Mouse (Mus musculus): ENCODE results near the gene Gm17304. TPM values are rescaled to one million over a fixed set of nuclear protein-coding genes. Genes with fewer than 3 reads are reported as not detected.

Gm17304 gene
- polyA plus RNA-seq, 1 experiment from 2014 or later: not detected

DNA sequence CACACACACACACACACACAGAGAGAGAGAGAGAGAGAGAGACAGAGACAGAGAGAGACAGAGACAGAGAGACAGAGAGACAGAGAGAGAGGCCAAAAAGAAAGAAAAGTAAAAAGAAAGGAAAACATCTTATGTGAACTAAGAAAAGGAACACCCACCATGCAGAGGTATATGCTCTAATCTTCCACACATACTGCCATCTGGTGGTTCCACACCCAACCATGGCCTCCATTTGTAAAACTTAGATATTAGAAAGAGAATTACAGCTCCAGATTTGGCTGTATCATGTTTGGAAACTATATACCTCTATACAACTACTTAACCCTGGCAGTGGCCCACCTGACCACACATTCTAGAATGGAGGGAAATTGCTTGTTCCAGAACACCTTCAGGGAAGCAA is 14.5 kb upstream of the Gm17304 start:
- no peak for DNase-seq (ENCODE audit: low spot score)

DNA sequence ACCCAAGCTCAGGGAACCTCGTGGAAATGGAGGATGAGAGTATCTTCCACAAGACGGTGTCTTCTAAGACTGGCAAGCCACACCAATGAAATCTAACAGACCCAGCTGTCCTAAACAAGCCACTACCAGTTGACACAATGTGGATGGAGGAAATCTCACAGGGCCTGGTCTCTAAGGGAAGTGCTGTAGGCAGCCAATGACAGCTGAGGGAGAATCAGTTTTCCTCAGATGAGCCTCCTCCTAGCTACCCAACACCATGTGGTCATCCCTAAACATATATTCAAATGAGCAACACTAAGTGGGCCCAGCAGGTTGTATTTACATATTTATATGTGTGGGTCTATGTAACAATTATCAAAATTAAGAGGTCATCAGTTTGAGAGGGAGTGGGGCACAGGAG is 11.4 kb upstream of the Gm17304 start:
- H3K9me3 ChIP-seq: no peaks in the 10 kb centered on the region
- no peak overlapping the region for H3K4me3 ChIP-seq
- H3K27ac ChIP-seq: no peak overlapping the region
- peaks cover 6% of the 10 kb centered on the region; the same call in 1 of the 2 replicates for H3K4me1 ChIP-seq
- DNase-seq (ENCODE audit: low spot score): no peak
- H3K27me3 ChIP-seq (ENCODE audit: insufficient read depth, poor library complexity, severe bottlenecking): no peaks in the 10 kb centered on the region
- 89% methylated on average over 2 of the region's 2 CpGs for WGBS
- peaks cover 18% of the 10 kb centered on the region; the same call in 1 of the 2 replicates for H3K36me3 ChIP-seq

More for the DNA sequence above, 14.5 kb upstream of the Gm17304 start:
- Histone ChIP-seq H3K4me3 (no peak overlapping the region), H3K27ac (no peak overlapping the region), H3K9me3 (no peaks in the 10 kb centered on the region), H3K27me3 (ENCODE audit: insufficient read depth, poor library complexity, severe bottlenecking) (no peaks in the 10 kb centered on the region), H3K4me1 (no peaks in the 10 kb centered on the region), H3K36me3 (peaks cover 25% of the 10 kb centered on the region)

DNA sequence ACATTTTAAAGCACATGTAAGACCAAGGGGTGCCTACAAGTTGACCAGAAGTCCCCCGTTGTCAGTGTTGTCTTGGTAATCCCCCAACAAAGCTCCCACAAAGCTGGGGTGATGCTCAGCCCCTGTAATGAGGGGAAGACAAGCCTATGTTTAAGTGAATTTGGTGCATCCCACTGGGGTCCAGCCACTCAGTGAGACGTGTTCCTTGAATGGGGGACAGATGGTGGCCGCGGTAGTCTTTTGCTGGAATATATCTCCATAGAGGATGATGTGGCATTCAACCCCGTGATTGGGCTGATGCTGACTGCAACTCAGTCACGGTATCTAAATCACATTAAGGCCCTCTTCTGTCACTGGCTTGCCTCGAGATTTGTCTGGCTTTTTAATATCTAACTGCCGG is 9.4 kb upstream of the Gm17304 start:
- 88% methylated on average over 8 of the region's 8 CpGs for WGBS
- DNase-seq (ENCODE audit: low spot score): no peak
- H3K9me3 ChIP-seq: no peaks in the 10 kb centered on the region
- H3K27me3 ChIP-seq (ENCODE audit: insufficient read depth, poor library complexity, severe bottlenecking): no peaks in the 10 kb centered on the region
- H3K36me3 ChIP-seq: peaks cover 23% of the 10 kb centered on the region; the same call in 1 of the 2 replicates
- no peak overlapping the region for H3K27ac ChIP-seq
- peaks cover 6% of the 10 kb centered on the region; the same call in 1 of the 2 replicates for H3K4me1 ChIP-seq
- H3K4me3 ChIP-seq: no peak overlapping the region

DNA sequence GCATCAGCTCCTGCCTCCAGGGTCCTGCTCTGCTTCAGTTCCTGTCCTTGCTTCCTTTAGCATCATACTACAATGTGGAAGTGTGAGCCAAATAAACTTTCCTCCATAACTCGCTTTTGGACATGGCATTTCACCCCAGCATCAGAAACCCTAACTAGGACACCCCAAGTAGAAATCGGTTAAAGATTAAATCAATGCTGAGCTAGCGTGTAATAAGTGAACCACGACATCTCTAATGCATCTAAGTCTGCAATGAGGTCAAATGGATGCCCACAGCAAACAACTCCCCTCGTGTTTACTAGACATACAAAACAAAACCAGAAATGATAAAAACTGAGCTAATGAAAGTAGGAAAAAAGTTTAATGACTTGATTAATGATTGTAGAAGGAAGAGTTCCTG is 4.5 kb upstream of the Gm17304 start:
- H3K4me3 ChIP-seq: no peak overlapping the region
- 89% methylated on average over 5 of the region's 5 CpGs for WGBS
- H3K9me3 ChIP-seq: no peaks in the 10 kb centered on the region
- H3K36me3 ChIP-seq: peaks cover 30% of the 10 kb centered on the region; the same call in 1 of the 2 replicates
- no peak for DNase-seq (ENCODE audit: low spot score)
- H3K4me1 ChIP-seq: peaks cover 6% of the 10 kb centered on the region
- H3K27ac ChIP-seq: no peak overlapping the region
- H3K27me3 ChIP-seq (ENCODE audit: insufficient read depth, poor library complexity, severe bottlenecking): no peaks in the 10 kb centered on the region

DNA sequence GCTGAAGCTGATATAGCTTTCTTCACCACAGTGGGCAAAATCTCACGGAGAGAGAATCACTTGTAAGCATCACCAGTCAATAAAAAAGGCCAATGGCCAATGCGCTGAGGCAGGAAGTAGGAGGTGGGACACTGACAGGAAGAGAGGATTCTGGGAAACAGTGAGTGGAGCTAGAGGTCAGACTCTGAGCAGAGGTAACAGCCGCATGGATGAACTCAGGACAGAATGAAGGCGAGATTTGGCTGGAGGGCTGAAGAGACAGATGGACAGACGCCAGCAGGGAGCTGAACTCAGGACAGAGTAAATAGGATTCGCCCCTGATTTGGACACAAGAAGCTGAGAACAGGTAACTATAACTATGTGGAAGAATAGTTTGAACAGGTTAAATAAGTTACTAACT is 3.8 kb upstream of the Gm17304 start:
- Histone ChIP-seq H3K9me3 (no peaks in the 10 kb centered on the region), H3K27me3 (ENCODE audit: insufficient read depth, poor library complexity, severe bottlenecking) (no peaks in the 10 kb centered on the region), H3K4me3 (no peak overlapping the region), H3K27ac (no peak overlapping the region), H3K36me3 (peaks cover 28% of the 10 kb centered on the region; the same call in 1 of the 2 replicates), H3K4me1 (peaks cover 6% of the 10 kb centered on the region)
- 89% methylated on average over 6 of the region's 6 CpGs for WGBS
- DNase-seq (ENCODE audit: low spot score): no peak

DNA sequence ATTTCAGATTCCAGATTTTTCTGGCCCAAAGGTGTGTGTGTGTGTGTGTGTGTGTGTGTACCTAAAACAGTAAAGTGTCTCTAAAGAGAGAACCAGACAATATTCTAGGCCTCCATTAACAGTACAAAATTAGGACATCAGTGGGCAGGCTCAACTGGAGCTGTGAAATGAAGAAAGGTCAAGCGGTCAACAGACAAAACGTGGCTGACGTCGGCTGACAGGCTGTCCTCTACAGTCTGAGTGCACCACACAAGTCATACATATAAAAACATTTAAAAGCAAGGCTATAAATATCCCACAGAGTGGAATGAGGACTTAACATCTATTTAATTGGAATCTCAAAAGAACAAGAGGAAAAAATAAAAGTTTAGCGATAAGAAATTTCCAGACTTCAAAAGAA is 1.8 kb upstream of the Gm17304 start:
- Histone ChIP-seq H3K27ac (no peak overlapping the region), H3K27me3 (ENCODE audit: insufficient read depth, poor library complexity, severe bottlenecking) (no peaks in the 10 kb centered on the region), H3K36me3 (peaks cover 37% of the 10 kb centered on the region), H3K9me3 (no peaks in the 10 kb centered on the region), H3K4me3 (no peak overlapping the region), H3K4me1 (peaks cover under 1% of the 10 kb centered on the region)
- 75% methylated on average over 5 of the region's 5 CpGs for WGBS
- no peak for DNase-seq (ENCODE audit: low spot score)

DNA sequence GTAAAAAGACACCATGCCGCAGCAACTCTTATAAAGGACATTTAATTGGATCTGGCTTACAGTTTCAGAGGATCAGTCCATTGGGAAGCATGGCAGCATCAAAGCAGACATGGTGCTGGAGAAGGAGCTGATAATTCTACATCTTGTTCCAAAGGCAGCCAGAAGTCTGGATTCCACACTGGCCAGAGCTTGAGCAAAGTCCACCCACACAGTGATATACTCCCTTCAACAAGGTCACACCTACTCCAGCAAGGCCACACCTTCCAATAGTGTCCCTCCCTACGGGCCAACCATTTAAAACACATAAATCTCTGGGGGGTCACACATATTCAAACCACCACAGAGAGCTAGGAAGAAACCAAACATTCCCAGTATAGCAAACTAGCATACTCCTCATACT is 3.3 kb downstream of the Gm17304 start:
- Histone ChIP-seq H3K27me3 (ENCODE audit: insufficient read depth, poor library complexity, severe bottlenecking) (no peaks in the 10 kb centered on the region), H3K27ac (no peak overlapping the region), H3K4me3 (no peak overlapping the region), H3K9me3 (no peaks in the 10 kb centered on the region), H3K4me1 (no peaks in the 10 kb centered on the region; the same call in 1 of the 2 replicates), H3K36me3 (peaks cover 44% of the 10 kb centered on the region)
- WGBS: 90% methylated on average over 2 of the region's 2 CpGs
- peak; percentile 62 for DNase-seq (ENCODE audit: low spot score)

DNA sequence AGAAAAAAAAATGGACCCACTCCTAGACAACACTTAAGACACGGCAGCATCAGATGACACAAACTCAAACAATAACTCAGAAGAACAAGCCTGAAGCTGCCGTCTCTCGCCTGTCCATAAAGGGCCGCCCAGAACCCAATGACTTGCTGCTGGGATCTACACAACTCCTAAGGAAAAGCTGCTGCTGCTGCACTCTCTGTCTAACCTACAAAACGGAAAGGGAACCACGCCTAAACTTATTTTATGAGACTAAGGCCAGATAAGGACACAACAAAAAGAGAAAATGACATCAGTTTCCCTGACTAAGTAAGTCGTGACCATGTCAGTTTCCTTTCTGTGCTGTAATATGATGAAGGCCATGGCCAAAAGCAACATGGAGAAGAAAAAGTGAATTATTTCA is 5.7 kb downstream of the Gm17304 start:
- no peaks in the 10 kb centered on the region for H3K27me3 ChIP-seq (ENCODE audit: insufficient read depth, poor library complexity, severe bottlenecking)
- DNase-seq (ENCODE audit: low spot score): no peak
- H3K9me3 ChIP-seq: no peaks in the 10 kb centered on the region
- H3K4me1 ChIP-seq: no peaks in the 10 kb centered on the region
- H3K36me3 ChIP-seq: peaks cover 48% of the 10 kb centered on the region
- H3K27ac ChIP-seq: no peak overlapping the region
- 79% methylated on average over 7 of the region's 7 CpGs for WGBS
- no peak overlapping the region for H3K4me3 ChIP-seq

DNA sequence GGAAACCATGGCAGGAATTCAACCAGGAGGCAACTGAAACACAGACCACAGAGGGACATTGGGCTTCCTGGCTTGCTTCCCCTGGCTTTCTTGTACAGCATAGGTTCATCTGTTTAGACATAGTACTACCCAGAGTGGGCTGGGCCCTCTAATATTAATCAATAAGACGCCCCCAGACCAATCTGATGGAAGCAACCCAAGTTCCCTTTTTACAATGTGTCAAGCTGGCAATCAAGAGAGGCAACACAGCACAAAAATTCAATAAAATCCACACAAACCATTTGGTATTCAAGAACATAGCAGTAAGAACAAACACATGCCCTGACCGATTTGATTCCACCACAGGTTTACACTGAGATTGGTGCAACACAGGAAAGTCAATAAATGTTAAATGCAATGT is 6.1 kb downstream of the Gm17304 start:
- no peak for DNase-seq (ENCODE audit: low spot score)
- H3K4me1 ChIP-seq: no peaks in the 10 kb centered on the region
- WGBS: 91% methylated on average over 2 of the region's 2 CpGs
- no peaks in the 10 kb centered on the region for H3K9me3 ChIP-seq
- no peak overlapping the region for H3K27ac ChIP-seq
- no peaks in the 10 kb centered on the region for H3K27me3 ChIP-seq (ENCODE audit: insufficient read depth, poor library complexity, severe bottlenecking)
- no peak overlapping the region for H3K4me3 ChIP-seq
- peaks cover 48% of the 10 kb centered on the region for H3K36me3 ChIP-seq

DNA sequence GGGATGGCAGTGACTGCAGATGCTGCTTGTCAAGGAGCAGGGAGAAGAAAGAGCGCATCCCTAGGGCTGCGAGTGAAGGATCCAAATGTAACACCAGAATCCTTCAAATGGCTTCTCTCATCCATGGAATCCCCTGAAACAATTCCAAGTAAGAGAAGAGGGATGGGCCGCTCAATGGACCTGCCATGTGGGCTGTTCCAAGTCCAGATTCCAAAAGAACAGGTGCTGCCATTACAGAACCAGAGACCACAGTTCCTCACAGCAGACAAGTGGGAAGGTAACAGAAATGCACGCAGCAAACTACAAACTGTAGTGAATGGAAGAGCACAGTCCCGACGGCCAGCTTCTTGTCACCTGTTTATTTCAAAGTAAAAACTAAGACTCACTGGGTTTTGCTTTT is 11.5 kb downstream of the Gm17304 start:
- H3K4me3 ChIP-seq: no peak overlapping the region
- DNase-seq (ENCODE audit: low spot score): no peak
- H3K9me3 ChIP-seq: no peaks in the 10 kb centered on the region
- H3K36me3 ChIP-seq: peaks cover 51% of the 10 kb centered on the region
- no peaks in the 10 kb centered on the region for H3K27me3 ChIP-seq (ENCODE audit: insufficient read depth, poor library complexity, severe bottlenecking)
- no peak overlapping the region for H3K27ac ChIP-seq
- WGBS: 93% methylated on average over 6 of the region's 6 CpGs
- H3K4me1 ChIP-seq: no peaks in the 10 kb centered on the region; the same call in 1 of the 2 replicates

DNA sequence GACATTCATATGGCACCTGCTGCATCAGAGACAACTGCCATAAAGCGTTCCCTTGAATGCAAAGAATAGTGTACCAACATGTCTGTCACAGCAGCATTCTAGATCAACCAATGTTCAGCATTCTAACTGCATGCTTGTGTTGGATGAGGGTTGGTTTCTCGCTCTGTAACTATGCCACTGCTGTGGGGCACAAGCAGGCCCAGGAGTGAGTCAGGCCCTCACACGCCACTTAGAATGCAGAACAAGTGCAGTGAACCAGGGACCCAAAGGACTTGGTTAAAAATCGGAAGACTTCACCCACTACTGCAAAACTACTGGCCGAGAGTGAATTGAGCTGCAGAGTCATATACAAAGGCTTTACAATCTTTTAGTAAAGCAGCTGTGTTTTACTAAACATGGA is 13.3 kb downstream of the Gm17304 start:
- H3K4me1 ChIP-seq: no peaks in the 10 kb centered on the region; the same call in 1 of the 2 replicates
- H3K36me3 ChIP-seq: peaks cover 46% of the 10 kb centered on the region
- DNase-seq (ENCODE audit: low spot score): no peak
- H3K27me3 ChIP-seq (ENCODE audit: insufficient read depth, poor library complexity, severe bottlenecking): no peaks in the 10 kb centered on the region
- no peak overlapping the region for H3K4me3 ChIP-seq
- H3K9me3 ChIP-seq: no peaks in the 10 kb centered on the region
- WGBS: 93% methylated on average over 5 of the region's 5 CpGs
- H3K27ac ChIP-seq: no peak overlapping the region

DNA sequence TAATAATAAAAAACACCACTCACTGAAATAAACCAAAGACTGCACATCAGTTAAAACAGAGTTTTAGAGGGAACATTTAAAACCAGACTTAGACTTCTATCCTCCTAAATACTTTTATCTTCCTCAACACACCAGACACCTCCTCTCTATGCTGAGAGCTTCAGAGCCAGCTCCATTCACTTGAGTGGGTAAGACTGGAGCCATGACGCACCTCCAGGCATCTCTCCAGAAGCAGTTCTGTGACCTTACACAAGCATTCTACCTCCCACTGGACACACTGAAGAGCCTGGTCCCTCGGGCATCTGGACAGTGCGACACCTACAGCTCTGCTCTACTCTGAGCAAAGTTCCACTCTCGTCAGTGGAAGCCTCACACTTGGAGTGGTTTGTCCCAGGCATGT is 14.4 kb downstream of the Gm17304 start:
- Histone ChIP-seq H3K36me3 (peaks cover 39% of the 10 kb centered on the region), H3K27me3 (ENCODE audit: insufficient read depth, poor library complexity, severe bottlenecking) (no peaks in the 10 kb centered on the region), H3K4me1 (peaks cover 2% of the 10 kb centered on the region; the same call in 1 of the 2 replicates), H3K4me3 (no peak overlapping the region), H3K9me3 (no peaks in the 10 kb centered on the region), H3K27ac (no peak overlapping the region)
- DNase-seq (ENCODE audit: low spot score): no peak
- WGBS: 84% methylated on average over 4 of the region's 4 CpGs

DNA sequence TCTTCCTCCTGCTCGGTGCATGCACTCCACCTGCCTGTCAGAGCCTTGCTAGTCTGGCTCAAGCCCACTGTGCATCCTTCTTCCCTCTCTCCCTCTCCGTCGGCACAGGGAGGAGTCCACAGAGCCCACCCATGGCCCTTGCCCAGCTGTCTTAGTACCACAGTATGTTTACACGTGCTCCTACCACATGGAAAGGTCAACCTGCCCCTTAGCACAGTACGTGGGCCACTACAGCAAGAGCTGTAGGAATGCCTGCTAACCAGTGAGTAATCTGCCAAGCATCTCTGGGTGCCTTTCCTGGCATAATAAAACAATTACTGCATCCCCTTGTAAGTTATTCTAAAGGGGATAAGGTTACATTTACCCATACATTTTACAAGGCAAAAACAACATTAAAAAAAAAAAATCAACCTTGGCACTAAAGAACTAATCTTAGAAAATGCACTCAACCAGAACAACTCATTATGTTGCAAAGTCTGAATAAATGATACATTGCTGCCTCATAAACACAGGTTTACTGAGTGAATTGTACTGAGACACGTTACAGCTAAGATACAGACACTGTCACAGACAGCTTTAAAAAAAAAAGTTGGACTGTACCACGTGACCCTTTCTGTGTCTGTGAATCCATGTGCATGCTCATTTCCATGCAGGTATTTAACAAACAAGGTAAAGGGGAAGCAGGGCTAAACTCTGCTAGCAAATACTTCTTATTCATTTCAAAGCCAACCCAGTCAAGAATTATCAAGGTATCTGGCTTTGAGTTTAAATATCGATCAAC is 19.7 kb downstream of the Gm17304 start:
- WGBS: 84% methylated on average over 8 of the region's 8 CpGs
- no peak overlapping the region for H3K4me3 ChIP-seq
- H3K36me3 ChIP-seq: 0 out of 2 replicates have a peak, but pooled peaks cover 7% of the 10 kb centered on the region
- H3K27me3 ChIP-seq (ENCODE audit: insufficient read depth, poor library complexity, severe bottlenecking): no peaks in the 10 kb centered on the region
- DNase-seq (ENCODE audit: low spot score): no peak
- H3K9me3 ChIP-seq: no peaks in the 10 kb centered on the region
- peaks cover 3% of the 10 kb centered on the region; the same call in 1 of the 2 replicates for H3K4me1 ChIP-seq
- H3K27ac ChIP-seq: no peak overlapping the region

Data from heart, embryonic 10.5 days (tissue).